Mouse (Mus musculus) embryonic fibroblast, embryonic 13.5 days (primary cell): ENCODE measurements around the gene Fam19a2.

Experiments used
- CTCF ChIP-seq: IDR thresholded peaks from 2 replicates; pipeline ENCODE4 v1.5.1; 2011; ENCODE audit warnings: mild to moderate bottlenecking, control low read depth, low read length, moderate library complexity, borderline replicate concordance; ENCODE audit not compliant: insufficient read depth
- POLR2A ChIP-seq: IDR thresholded peaks from 2 replicates; pipeline ENCODE4 v1.6.1; 2011; ENCODE audit warnings: low read depth, mild to moderate bottlenecking, control low read depth, low read length, moderate library complexity

- TF ChIP-seq POLR2A (no peak), CTCF (no peak)
These were observed 308.7 kb downstream of the Fam19a2 start for GRCm38 (mm10) chr10:123572342-123573070.
